Mouse (Mus musculus): Measurements from ENCODE around the gene Pms2.

- TF ChIP-seq CTCF (IDR thresholded peaks at IDR 0.05; ENCODE audit: extremely low read depth, insufficient read depth, insufficient read length, insufficient replicate concordance) (no peak), POLR2A (IDR thresholded peaks at IDR 0.05; ENCODE audit: low read depth, low read length) (no peak)
Observed at GRCm38 (mm10) chr5:143918120-143918519, 8.4 kb downstream of the Pms2 start.

All from spleen, adult 2 months (tissue).